Mouse (Mus musculus) C2C12 (cell line): ENCODE results near the gene Smtnl2.

Experiments used
- CTCF ChIP-seq: IDR thresholded peaks from one replicate; pipeline ENCODE4 v1.5.1; 2011; ENCODE audit not compliant: control insufficient read depth, insufficient read depth, insufficient read length
- MAX ChIP-seq: IDR thresholded peaks from one replicate; pipeline ENCODE4 v1.6.1; 2011; ENCODE audit warnings: mild to moderate bottlenecking, control low read depth
- MYOD1 ChIP-seq: IDR thresholded peaks from one replicate; pipeline ENCODE4 v1.6.1; 2011; ENCODE audit warnings: low read depth; ENCODE audit not compliant: control insufficient read depth, insufficient read length

DNA sequence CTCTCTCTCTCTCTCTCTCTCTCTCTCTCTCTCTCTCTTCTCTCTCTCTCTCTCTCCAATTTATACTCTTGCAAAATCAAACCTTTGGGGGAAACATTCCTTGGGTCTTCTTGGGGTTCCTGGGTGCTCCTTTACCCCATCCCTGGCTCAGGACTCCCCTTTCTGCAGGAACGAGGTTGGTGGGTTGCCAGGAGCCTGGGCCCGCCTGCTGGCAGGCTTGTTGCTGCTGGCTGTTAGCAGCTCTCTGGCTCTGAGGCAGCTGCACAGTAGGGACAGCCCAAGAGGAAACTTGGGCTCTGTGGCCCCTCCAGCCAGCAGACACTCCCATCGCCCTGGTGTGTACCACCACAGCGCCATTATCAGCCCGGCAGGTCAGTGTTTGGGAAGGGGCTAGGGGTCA lies 24.8 kb upstream of the Smtnl2 start:
- no peak for TF ChIP-seq MAX
- TF ChIP-seq CTCF: no peak
- no peak for TF ChIP-seq MYOD1
